Mouse (Mus musculus) thymus, adult 2 months (tissue): ENCODE measurements around the gene Hal. TPM values are rescaled to one million over a fixed set of nuclear protein-coding genes. Genes with fewer than 3 reads are reported as not detected.
A peak's percentile ranks its signal among the peaks of the same experiment; 100 is the strongest.

Source experiments
- DNase-seq: peaks from one replicate; pipeline ENCODE4 v3.0.0; 2021
- H3K27ac ChIP-seq: fragments of 200-500 bp; 2 replicates; pipeline ENCODE4 v1.5.1; 2012; ENCODE audit warnings: low read length, control low read depth; ENCODE audit not compliant: control insufficient read depth, insufficient read depth
- H3K27me3 ChIP-seq: fragments of 200-500 bp; 2 replicates; pipeline ENCODE4 v1.6.1; 2012; ENCODE audit warnings: mild to moderate bottlenecking, low read length, moderate library complexity, mixed read lengths; ENCODE audit not compliant: control insufficient read depth, insufficient read depth
- H3K36me3 ChIP-seq: fragments of 200-500 bp; 2 replicates; pipeline ENCODE4 v1.6.1; 2012; ENCODE audit warnings: mild to moderate bottlenecking, low read length, moderate library complexity; ENCODE audit not compliant: control insufficient read depth, insufficient read depth
- H3K4me1 ChIP-seq: fragments of 200-500 bp; replicated peaks from 2 replicates; pipeline ENCODE4 v1.6.1; 2012; ENCODE audit warnings: low read length; ENCODE audit not compliant: control insufficient read depth, insufficient read depth
- H3K4me3 ChIP-seq: fragments of 200-500 bp; 2 replicates; pipeline ENCODE4 v1.5.1; 2012; ENCODE audit warnings: mild to moderate bottlenecking, low read length, control low read depth, moderate library complexity; ENCODE audit not compliant: control insufficient read depth, insufficient read depth
- CTCF ChIP-seq: fragments of 200-500 bp; IDR thresholded peaks from 2 replicates; pipeline ENCODE4 v1.5.1; 2012; ENCODE audit warnings: mild to moderate bottlenecking, control low read depth, low read length, moderate library complexity, borderline replicate concordance; ENCODE audit not compliant: control insufficient read depth, poor library complexity, insufficient read depth; ENCODE audit errors: extremely low read depth
- POLR2A ChIP-seq: fragments of 200-500 bp; IDR thresholded peaks from 2 replicates; pipeline ENCODE4 v1.6.1; 2012; ENCODE audit warnings: mild to moderate bottlenecking, low read length, control low read depth, moderate library complexity; ENCODE audit not compliant: control insufficient read depth, poor library complexity, insufficient read depth; ENCODE audit errors: extremely low read depth
- WGBS: fragments of 180-500 bp; shearing (Covaris S2); methylation state at CpG from one replicate; pipeline ENCODE4 v1.1.7; 2018; 5-methylcytosine and 5-hydroxymethylcytosine counted together
- polyA plus RNA-seq: library from polyadenylated mRNA; depleted of rRNA; stranded (reverse); fragments of >200 nt; gene quantifications from 2 replicates; pipeline ENCODE4 v1.2.3, GENCODE M21; 2012

Hal gene
- polyA plus RNA-seq, 1 experiment = 3.7 TPM

- Histone ChIP-seq H3K27ac (0 out of 2 replicates have a peak within 1 kb of the TSS, but pooled peaks have one; percentile 3), H3K36me3 (no peaks in the 10 kb centered on the region), H3K27me3 (no peaks in the 10 kb centered on the region), H3K4me3 (peak within 1 kb of the TSS; percentile 41), H3K4me1 (peaks cover 17% of the 10 kb centered on the region)
- WGBS = 2% methylated on average over 35 of the region's 35 CpGs
- peak; percentile 88 for DNase-seq
- TF ChIP-seq POLR2A (no peak), CTCF (peak; percentile 86)
These were observed 51.3 kb downstream of the Hal start, which contains the start of gene Amdhd1 for GRCm38 (mm10) chr10:93539775-93540430. Gene Amdhd1, minus strand, starts transcription at chr10:93540033.

GRCm38 (mm10) chr10:93540431-93541210 lies 52.1 kb downstream of the Hal start, which contains the start of gene Ccdc38:
Gene Ccdc38, plus strand, starts transcription at chr10:93540632.
- H3K4me1 ChIP-seq = peaks cover 17% of the 10 kb centered on the region
- peak within 1 kb of the TSS; percentile 41 for H3K4me3 ChIP-seq
- WGBS = 40% methylated on average over 17 of the region's 17 CpGs
- peak; percentile 29 for DNase-seq
- H3K27ac ChIP-seq = 0 out of 2 replicates have a peak within 1 kb of the TSS, but pooled peaks have one; percentile 3
- no peak for TF ChIP-seq POLR2A
- no peak for TF ChIP-seq CTCF
- H3K36me3 ChIP-seq = no peaks in the 10 kb centered on the region
- no peaks in the 10 kb centered on the region for H3K27me3 ChIP-seq

DNA sequence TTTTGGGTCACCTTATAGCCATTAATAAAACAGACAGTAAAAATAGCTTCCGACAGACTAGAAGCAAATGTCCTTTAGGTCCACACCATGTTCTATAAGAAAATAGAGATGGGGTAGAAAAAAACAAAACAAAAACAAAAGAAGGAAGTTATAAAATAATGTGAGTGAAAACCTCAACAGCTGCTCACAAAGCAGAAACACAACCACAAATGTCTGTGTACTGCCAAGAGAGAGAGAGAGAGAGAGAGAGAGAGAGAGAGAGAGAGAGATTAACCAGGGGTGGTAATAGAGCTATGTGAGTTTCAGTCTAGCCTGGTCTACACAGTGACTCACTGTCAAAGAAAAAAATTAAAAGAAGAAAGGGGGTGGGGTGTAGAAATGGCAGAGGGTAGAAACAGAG lies 53.0 kb downstream of the Hal start:
- 55% methylated on average over 1 of the region's 1 CpGs for WGBS
- Histone ChIP-seq H3K36me3 (no peaks in the 10 kb centered on the region), H3K4me3 (no peak overlapping the region), H3K27me3 (no peaks in the 10 kb centered on the region), H3K27ac (no peak overlapping the region), H3K4me1 (peaks cover 17% of the 10 kb centered on the region)
- no peak for DNase-seq
- no peak for TF ChIP-seq CTCF
- TF ChIP-seq POLR2A = no peak

GRCm38 (mm10) chr10:93542356-93542755 lies 53.8 kb downstream of the Hal start:
- no peak overlapping the region for H3K4me3 ChIP-seq
- no peaks in the 10 kb centered on the region for H3K36me3 ChIP-seq
- H3K4me1 ChIP-seq = peaks cover 17% of the 10 kb centered on the region
- 23% methylated on average over 4 of the region's 4 CpGs for WGBS
- H3K27ac ChIP-seq = peak overlapping the region; percentile 19; the same call in 1 of the 2 replicates
- DNase-seq = no peak
- no peak for TF ChIP-seq CTCF
- no peak for TF ChIP-seq POLR2A
- no peaks in the 10 kb centered on the region for H3K27me3 ChIP-seq

DNA sequence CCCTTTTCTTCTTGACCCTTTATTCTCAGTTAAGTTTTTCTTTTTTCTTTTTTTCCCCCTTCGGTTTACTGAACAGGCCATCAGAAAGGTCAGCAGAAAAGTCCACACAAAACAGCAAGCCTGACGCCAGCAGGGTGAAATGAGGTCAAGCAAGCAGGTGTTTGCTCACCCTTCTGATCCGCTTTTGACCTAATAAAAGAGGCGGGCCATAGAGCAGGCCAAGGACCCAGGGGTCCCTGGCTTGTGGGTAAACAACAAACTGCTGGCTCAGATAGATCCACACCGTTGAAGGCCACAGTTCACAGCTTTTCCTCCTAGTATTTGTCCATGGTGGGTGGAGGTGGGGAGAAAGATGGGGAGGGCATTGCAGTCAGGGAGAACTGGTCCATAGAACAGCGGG lies 54.6 kb downstream of the Hal start:
- H3K4me1 ChIP-seq = peaks cover 17% of the 10 kb centered on the region
- H3K27me3 ChIP-seq = no peaks in the 10 kb centered on the region
- DNase-seq = no peak
- no peak overlapping the region for H3K27ac ChIP-seq
- 90% methylated on average over 6 of the region's 6 CpGs for WGBS
- no peaks in the 10 kb centered on the region for H3K36me3 ChIP-seq
- H3K4me3 ChIP-seq = no peak overlapping the region
- TF ChIP-seq CTCF = no peak
- no peak for TF ChIP-seq POLR2A

GRCm38 (mm10) chr10:93544172-93544571 lies 55.6 kb downstream of the Hal start:
- H3K36me3 ChIP-seq = no peaks in the 10 kb centered on the region
- H3K27ac ChIP-seq = no peak overlapping the region
- 94% methylated on average over 5 of the region's 5 CpGs for WGBS
- H3K4me3 ChIP-seq = no peak overlapping the region
- no peak for TF ChIP-seq CTCF
- no peak for TF ChIP-seq POLR2A
- H3K4me1 ChIP-seq = peaks cover 17% of the 10 kb centered on the region
- H3K27me3 ChIP-seq = no peaks in the 10 kb centered on the region
- DNase-seq = no peak
